Comparison of ENCODE assay signal across 20 mouse cellular contexts in the genomic region with DNA sequence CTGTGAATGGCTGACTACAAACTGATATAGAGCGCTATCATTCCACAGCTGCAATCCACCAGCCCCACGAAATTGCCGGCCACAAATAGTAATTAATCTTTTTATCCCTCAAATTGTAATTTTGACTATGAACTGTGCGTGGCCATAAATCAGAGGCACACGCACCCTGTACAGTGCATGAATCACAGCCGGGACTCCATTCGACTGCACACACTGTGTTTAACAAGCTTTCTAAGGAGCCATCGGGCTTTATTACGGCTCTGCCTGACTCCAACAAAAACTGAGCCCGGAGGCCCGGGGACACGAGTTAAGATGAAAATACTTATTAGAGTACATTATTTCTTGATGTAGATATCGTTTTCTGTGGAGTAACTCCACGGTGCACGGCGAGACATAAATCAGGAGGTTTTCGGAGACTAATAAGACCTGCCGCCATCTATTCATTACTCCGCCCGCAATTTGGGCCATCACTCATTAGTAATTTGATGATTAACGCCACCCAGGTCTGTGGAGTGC.
DNase-seq lines count a peak whose midpoint lies in the region; ATAC-seq lines count a peak whose summit lies in the region.
"Had no signal": no experiment of that assay in that cellular context is flagged by ENCODE, and none has a peak within 500 bp of the region (broad histone marks: within the 10 kb centered on the region; RNA-seq: fewer than 3 reads in every experiment).

No protein-coding gene starts in this region.

- no peaks in the 10 kb centered on the region for H3K9me3 ChIP-seq in heart, embryonic 10.5 days
- no peaks in the 10 kb centered on the region for H3K9me3 ChIP-seq in neural tube, embryonic 11.5 days (ENCODE audit: control insufficient read depth, low read length)
- no peaks in the 10 kb centered on the region for H3K9me3 ChIP-seq in limb, embryonic 11.5 days (ENCODE audit: control insufficient read depth, low read length)
- H3K9me3 ChIP-seq in neural tube, embryonic 15.5 days (replicated peaks): no peaks in the 10 kb centered on the region
- H3K9me3 ChIP-seq: heart, embryonic 12.5 days; limb, embryonic 15.5 days; stomach, embryonic 15.5 days had no signal

- no peak for ATAC-seq in neural tube, embryonic 11.5 days (ENCODE audit: insufficient read depth, low FRiP score, low TSS enrichment)
- ATAC-seq in limb, embryonic 11.5 days (ENCODE audit: insufficient number of reproducible peaks, low FRiP score, low TSS enrichment, low read depth): peak; percentile 36; the same call in 1 of the 2 replicates
- peak; percentile 45; the same call in 1 of the 2 replicates for ATAC-seq in neural tube, embryonic 15.5 days (ENCODE audit: low FRiP score)
- ATAC-seq in erythroblast, adult 5-6 weeks (replicated peaks; ENCODE audit: low FRiP score, poor library complexity, severe bottlenecking): no peak
- ATAC-seq: intestine, postnatal 0 days; liver, postnatal 0 days had no signal

- 89% methylated on average over 21 of the region's 21 CpGs for WGBS in heart, embryonic 10.5 days
- WGBS in neural tube, embryonic 11.5 days: 70% methylated on average over 21 of the region's 21 CpGs
- whole genome bisulfite sequencing in limb, embryonic 11.5 days: 44% methylated on average over 21 of the region's 21 CpGs
- WGBS in neural tube, embryonic 15.5 days: 32% methylated on average over 21 of the region's 21 CpGs

- no peak overlapping the region for H3K4me2 ChIP-seq in neural tube, embryonic 11.5 days (ENCODE audit: low read depth)
- H3K4me2 ChIP-seq in limb, embryonic 11.5 days (ENCODE audit: low read depth, severe bottlenecking): peak overlapping the region; percentile 18; the same call in 1 of the 2 replicates
- H3K4me2 ChIP-seq in neural tube, embryonic 15.5 days: peak overlapping the region; percentile 19; the same call in 1 of the 2 replicates
- H3K4me2 ChIP-seq: heart, embryonic 12.5 days; limb, embryonic 15.5 days; stomach, embryonic 15.5 days had no signal

- H3K27ac ChIP-seq in heart, embryonic 10.5 days: no peak overlapping the region
- peak overlapping the region; percentile 53; the same call in 1 of the 2 replicates for H3K27ac ChIP-seq in neural tube, embryonic 11.5 days (ENCODE audit: low read depth, low read length)
- H3K27ac ChIP-seq in limb, embryonic 11.5 days (replicated peaks; ENCODE audit: low read depth, low read length): no peak overlapping the region
- peak overlapping the region; percentile 76 for H3K27ac ChIP-seq in neural tube, embryonic 15.5 days (replicated peaks)
- H3K27ac ChIP-seq: limb, embryonic 15.5 days; stomach, embryonic 15.5 days had no signal

- H3K9ac ChIP-seq in neural tube, embryonic 11.5 days (ENCODE audit: low read length): no peak overlapping the region
- H3K9ac ChIP-seq in limb, embryonic 11.5 days (ENCODE audit: low read length): no peak overlapping the region
- no peak overlapping the region for H3K9ac ChIP-seq in neural tube, embryonic 15.5 days (replicated peaks)
- H3K9ac ChIP-seq: heart, embryonic 12.5 days; limb, embryonic 15.5 days; liver, postnatal 0 days; stomach, embryonic 15.5 days had no signal

- H3K4me3 ChIP-seq in heart, embryonic 10.5 days: no peak overlapping the region
- no peak overlapping the region for H3K4me3 ChIP-seq in neural tube, embryonic 11.5 days (ENCODE audit: low read depth, low read length)
- no peak overlapping the region for H3K4me3 ChIP-seq in limb, embryonic 11.5 days (ENCODE audit: low read depth, low read length)
- H3K4me3 ChIP-seq in neural tube, embryonic 15.5 days (replicated peaks): no peak overlapping the region
- H3K4me3 ChIP-seq: heart, embryonic 12.5 days; limb, embryonic 15.5 days; stomach, embryonic 15.5 days had no signal

- H3K27me3 ChIP-seq in heart, embryonic 10.5 days (ENCODE audit: insufficient read depth, poor library complexity, severe bottlenecking): peaks cover 10% of the 10 kb centered on the region
- no peaks in the 10 kb centered on the region for H3K27me3 ChIP-seq in neural tube, embryonic 11.5 days (ENCODE audit: control insufficient read depth, insufficient read depth, low read length)
- H3K27me3 ChIP-seq in limb, embryonic 11.5 days (ENCODE audit: control insufficient read depth, insufficient read depth, low read length): no peaks in the 10 kb centered on the region; the same call in 1 of the 2 replicates
- H3K27me3 ChIP-seq in neural tube, embryonic 15.5 days (replicated peaks): no peaks in the 10 kb centered on the region
- H3K27me3 ChIP-seq: heart, embryonic 12.5 days had no signal

- no peaks in the 10 kb centered on the region for H3K36me3 ChIP-seq in heart, embryonic 10.5 days
- no peaks in the 10 kb centered on the region for H3K36me3 ChIP-seq in neural tube, embryonic 11.5 days (ENCODE audit: control insufficient read depth, insufficient read depth, low read length)
- no peaks in the 10 kb centered on the region; the same call in 1 of the 2 replicates for H3K36me3 ChIP-seq in limb, embryonic 11.5 days (ENCODE audit: control insufficient read depth, insufficient read depth, low read length)
- H3K36me3 ChIP-seq in neural tube, embryonic 15.5 days: no peaks in the 10 kb centered on the region
- H3K36me3 ChIP-seq: heart, embryonic 12.5 days; stomach, embryonic 15.5 days had no signal

- DNase-seq in heart, embryonic 10.5 days (ENCODE audit: low spot score): peak; percentile 66
- no peak for DNase-seq in heart, adult 9 months (ENCODE audit: low spot score in 2 of 2)
- DNase-seq in neural tube, embryonic 11.5 days (ENCODE audit: low spot score): no peak
- DNase-seq in neural tube, embryonic 10.5 days (ENCODE audit: extremely low spot score, low spot score): no peak
- DNase-seq in limb, embryonic 11.5 days (ENCODE audit: low spot score): no peak
- DNase-seq in liver: no peak
- DNase-seq: adrenal gland, postnatal 10 days; B cell, adult 2 months; cerebellum, adult 11-12 months; gastrocnemius, postnatal 25 days; heart, postnatal 4 days; liver, postnatal 0 days; lung, postnatal 36 days; right cerebral cortex, postnatal 14 days had no signal

- no peaks in the 10 kb centered on the region; the same call in 1 of the 2 replicates for H3K4me1 ChIP-seq in heart, embryonic 10.5 days
- H3K4me1 ChIP-seq in neural tube, embryonic 11.5 days (ENCODE audit: control insufficient read depth, insufficient read depth, low read length): peaks cover 16% of the 10 kb centered on the region
- H3K4me1 ChIP-seq in limb, embryonic 11.5 days (ENCODE audit: control insufficient read depth, insufficient read depth, low read length): peaks cover 24% of the 10 kb centered on the region
- H3K4me1 ChIP-seq in neural tube, embryonic 15.5 days: peaks cover 84% of the 10 kb centered on the region
- H3K4me1 ChIP-seq: heart, embryonic 12.5 days had no signal

Comparison
In these comparisons a context has a peak if more than half of its experiments do, and no peak if none do; other contexts are left out.
1. ATAC-seq: peak in limb, embryonic 11.5 days (single experiment) and neural tube, embryonic 15.5 days (single experiment); none in neural tube, embryonic 11.5 days (single experiment) and erythroblast, adult 5-6 weeks (single experiment).
2. H3K27ac ChIP-seq: peak in neural tube, embryonic 11.5 days (single experiment) and neural tube, embryonic 15.5 days (single experiment); none in heart, embryonic 10.5 days (single experiment) and limb, embryonic 11.5 days (single experiment).